Mouse (Mus musculus): ENCODE measurements around the gene Btbd3. TPM values are rescaled to one million over a fixed set of nuclear protein-coding genes. Genes with fewer than 3 reads are reported as not detected.

Btbd3 gene
- polyA plus RNA-seq, 1 experiment from 2014 or later: 23.7 TPM

- Histone ChIP-seq H3K4me2 (replicated peaks; ENCODE audit: low read depth) (no peak overlapping the region), H3K9ac (ENCODE audit: low read length) (no peak overlapping the region), H3K4me3 (ENCODE audit: low read depth, low read length) (no peak overlapping the region), H3K9me3 (ENCODE audit: control insufficient read depth, low read length) (no peaks in the 10 kb centered on the region), H3K27me3 (ENCODE audit: control insufficient read depth, insufficient read depth, low read length) (no peaks in the 10 kb centered on the region), H3K36me3 (ENCODE audit: control insufficient read depth, insufficient read depth, low read length) (no peaks in the 10 kb centered on the region), H3K27ac (replicated peaks) (no peak overlapping the region), H3K4me1 (replicated peaks; ENCODE audit: control insufficient read depth, insufficient read depth) (no peaks in the 10 kb centered on the region)
- TF ChIP-seq EP300 (optimal IDR thresholded peaks at IDR 0.05) (no peak), CTCF (IDR thresholded peaks at IDR 0.05; ENCODE audit: low read depth) (no peak)
- DNase-seq (ENCODE audit: low spot score) (no peak), ATAC-seq (ENCODE audit: low FRiP score, low TSS enrichment) (no peak; the same call in 1 of the 2 replicates)
- WGBS: 33% methylated on average over 4 of the region's 4 CpGs
Observed at GRCm38 (mm10) chr2:138405753-138406528, 149.6 kb downstream of the Btbd3 start.

DNA sequence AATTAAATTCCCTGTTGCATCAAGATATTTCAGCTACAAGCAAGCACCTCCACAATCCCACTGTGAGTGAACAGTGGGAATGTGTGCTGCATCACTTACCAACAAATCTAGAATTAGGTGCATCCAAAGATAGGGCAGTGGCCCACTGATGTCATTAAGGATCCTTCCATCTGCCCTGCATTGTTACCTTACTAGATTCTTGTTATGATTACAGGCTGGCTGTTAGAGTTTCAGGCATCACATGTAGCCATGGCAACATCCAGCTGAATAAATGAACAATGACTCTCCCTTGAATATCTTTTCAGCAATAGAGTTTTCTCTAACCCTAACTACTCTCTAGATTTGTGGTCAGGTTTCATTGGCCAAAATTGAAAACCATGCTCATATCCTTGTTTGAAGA is 150.3 kb downstream of the Btbd3 start:
- Histone ChIP-seq H3K4me1 (replicated peaks; ENCODE audit: control insufficient read depth, insufficient read depth) (no peaks in the 10 kb centered on the region), H3K27me3 (ENCODE audit: control insufficient read depth, insufficient read depth, low read length) (no peaks in the 10 kb centered on the region), H3K9me3 (ENCODE audit: control insufficient read depth, low read length) (no peaks in the 10 kb centered on the region), H3K4me2 (replicated peaks; ENCODE audit: low read depth) (no peak overlapping the region), H3K9ac (ENCODE audit: low read length) (no peak overlapping the region), H3K27ac (replicated peaks) (no peak overlapping the region), H3K4me3 (ENCODE audit: low read depth, low read length) (no peak overlapping the region), H3K36me3 (ENCODE audit: control insufficient read depth, insufficient read depth, low read length) (no peaks in the 10 kb centered on the region)
- ATAC-seq (ENCODE audit: low FRiP score, low TSS enrichment) (no peak), DNase-seq (ENCODE audit: low spot score) (no peak)
- TF ChIP-seq EP300 (optimal IDR thresholded peaks at IDR 0.05) (no peak), CTCF (IDR thresholded peaks at IDR 0.05; ENCODE audit: low read depth) (no peak)

DNA sequence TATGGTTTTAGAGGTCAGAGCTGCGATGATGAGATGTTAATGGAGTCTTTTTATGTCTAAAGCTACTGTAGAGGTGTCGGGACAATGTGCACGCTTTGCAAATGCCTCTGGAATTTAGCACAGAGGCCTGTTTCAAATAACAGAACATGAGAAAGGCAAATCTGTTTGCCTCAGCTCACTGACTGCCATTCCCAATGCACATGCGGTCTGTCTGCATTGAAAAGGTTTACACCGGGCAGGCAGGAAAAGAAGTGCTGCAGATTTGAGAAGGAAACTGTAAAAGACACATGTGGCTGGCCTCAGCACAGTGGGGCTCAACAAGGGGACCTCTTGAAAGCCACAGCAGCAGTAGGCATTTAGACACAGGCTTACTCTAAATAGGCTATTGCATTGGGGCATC is 156.2 kb downstream of the Btbd3 start:
- Histone ChIP-seq H3K4me1 (replicated peaks; ENCODE audit: control insufficient read depth, insufficient read depth) (no peaks in the 10 kb centered on the region), H3K9me3 (ENCODE audit: control insufficient read depth, low read length) (no peaks in the 10 kb centered on the region), H3K36me3 (ENCODE audit: control insufficient read depth, insufficient read depth, low read length) (no peaks in the 10 kb centered on the region), H3K9ac (ENCODE audit: low read length) (no peak overlapping the region), H3K4me3 (ENCODE audit: low read depth, low read length) (no peak overlapping the region), H3K4me2 (replicated peaks; ENCODE audit: low read depth) (no peak overlapping the region), H3K27me3 (ENCODE audit: control insufficient read depth, insufficient read depth, low read length) (no peaks in the 10 kb centered on the region), H3K27ac (replicated peaks) (no peak overlapping the region)
- no peak for ATAC-seq (ENCODE audit: low FRiP score, low TSS enrichment)
- WGBS: 37% methylated on average over 5 of the region's 5 CpGs
- TF ChIP-seq CTCF (IDR thresholded peaks at IDR 0.05; ENCODE audit: low read depth) (no peak), EP300 (optimal IDR thresholded peaks at IDR 0.05) (no peak)
- DNase-seq (ENCODE audit: low spot score): no peak

GRCm38 (mm10) chr2:138422321-138422720 is 166.0 kb downstream of the Btbd3 start:
- no peaks in the 10 kb centered on the region for H3K36me3 ChIP-seq (ENCODE audit: control insufficient read depth, insufficient read depth, low read length)
- no peaks in the 10 kb centered on the region for H3K4me1 ChIP-seq (replicated peaks; ENCODE audit: control insufficient read depth, insufficient read depth)
- H3K9me3 ChIP-seq (ENCODE audit: control insufficient read depth, low read length): no peaks in the 10 kb centered on the region
- no peak overlapping the region for H3K27ac ChIP-seq (replicated peaks)
- H3K4me2 ChIP-seq (replicated peaks; ENCODE audit: low read depth): no peak overlapping the region
- ATAC-seq (ENCODE audit: low FRiP score, low TSS enrichment): no peak
- TF ChIP-seq CTCF (IDR thresholded peaks at IDR 0.05; ENCODE audit: low read depth): no peak
- no peak for TF ChIP-seq EP300 (optimal IDR thresholded peaks at IDR 0.05)
- H3K4me3 ChIP-seq (ENCODE audit: low read depth, low read length): no peak overlapping the region
- H3K9ac ChIP-seq (ENCODE audit: low read length): no peak overlapping the region
- 53% methylated on average over 2 of the region's 2 CpGs for WGBS
- no peak for DNase-seq (ENCODE audit: low spot score)
- H3K27me3 ChIP-seq (ENCODE audit: control insufficient read depth, insufficient read depth, low read length): no peaks in the 10 kb centered on the region

DNA sequence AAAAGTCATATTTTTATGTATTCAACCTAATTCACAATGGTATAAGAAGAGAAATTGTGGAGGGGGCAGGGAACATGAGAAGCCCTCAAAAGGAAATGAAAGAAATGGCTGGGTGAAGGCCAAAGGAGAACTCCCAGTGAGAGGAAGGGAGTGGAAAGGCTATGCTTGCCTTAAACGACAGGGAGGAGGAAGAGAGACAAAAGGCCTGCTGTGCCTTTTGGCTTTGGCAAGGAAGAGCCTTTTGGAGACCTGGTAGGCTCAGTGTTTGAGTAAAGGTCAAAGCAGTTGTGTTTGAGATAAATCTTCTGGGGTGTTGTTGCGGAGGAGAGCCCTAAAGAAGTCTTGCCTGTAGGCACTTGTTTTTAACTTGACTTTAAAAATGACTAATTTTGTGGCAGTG is 175.6 kb downstream of the Btbd3 start:
- no peak overlapping the region for H3K9ac ChIP-seq (ENCODE audit: low read length)

GRCm38 (mm10) chr2:138446466-138446865 is 190.1 kb downstream of the Btbd3 start:
- Histone ChIP-seq H3K4me3 (ENCODE audit: low read depth, low read length) (no peak overlapping the region), H3K9ac (ENCODE audit: low read length) (no peak overlapping the region), H3K27me3 (ENCODE audit: control insufficient read depth, insufficient read depth, low read length) (no peaks in the 10 kb centered on the region), H3K4me2 (replicated peaks; ENCODE audit: low read depth) (no peak overlapping the region), H3K4me1 (replicated peaks; ENCODE audit: control insufficient read depth, insufficient read depth) (no peaks in the 10 kb centered on the region), H3K36me3 (ENCODE audit: control insufficient read depth, insufficient read depth, low read length) (no peaks in the 10 kb centered on the region), H3K27ac (replicated peaks) (no peak overlapping the region), H3K9me3 (ENCODE audit: control insufficient read depth, low read length) (no peaks in the 10 kb centered on the region)
- no peak for TF ChIP-seq CTCF (IDR thresholded peaks at IDR 0.05; ENCODE audit: low read depth)
- TF ChIP-seq EP300 (optimal IDR thresholded peaks at IDR 0.05): no peak
- ATAC-seq (ENCODE audit: low FRiP score, low TSS enrichment): no peak
- DNase-seq (ENCODE audit: low spot score): no peak
- 47% methylated on average over 3 of the region's 3 CpGs for WGBS

More for the DNA sequence above, 175.6 kb downstream of the Btbd3 start:
- no peak overlapping the region for H3K27ac ChIP-seq (replicated peaks)
- no peaks in the 10 kb centered on the region for H3K27me3 ChIP-seq (ENCODE audit: control insufficient read depth, insufficient read depth, low read length)
- no peak for TF ChIP-seq EP300 (optimal IDR thresholded peaks at IDR 0.05)
- no peak for TF ChIP-seq CTCF (IDR thresholded peaks at IDR 0.05; ENCODE audit: low read depth)
- no peak for DNase-seq (ENCODE audit: low spot score)
- WGBS: 42% methylated on average over 2 of the region's 2 CpGs
- no peak for ATAC-seq (ENCODE audit: low FRiP score, low TSS enrichment)
- no peak overlapping the region for H3K4me3 ChIP-seq (ENCODE audit: low read depth, low read length)
- H3K9me3 ChIP-seq (ENCODE audit: control insufficient read depth, low read length): no peaks in the 10 kb centered on the region
- H3K4me2 ChIP-seq (replicated peaks; ENCODE audit: low read depth): no peak overlapping the region
- H3K36me3 ChIP-seq (ENCODE audit: control insufficient read depth, insufficient read depth, low read length): no peaks in the 10 kb centered on the region
- H3K4me1 ChIP-seq (replicated peaks; ENCODE audit: control insufficient read depth, insufficient read depth): no peaks in the 10 kb centered on the region
